Mouse (Mus musculus) A20 (cell line): ENCODE results near the gene U2af1.
A peak's percentile ranks its signal among the peaks of the same experiment; 100 is the strongest.
"Not testable (repeated sequence)": the region's sequence is repeated elsewhere in the genome, so short reads cannot be mapped to it uniquely, and the experiment has no call there.

Source experiments
- DNase-seq: peaks from one replicate; pipeline ENCODE4 v3.0.0-alpha.2; 2011; ENCODE audit warnings: low read depth, low spot score

Gene U2af1

DNA sequence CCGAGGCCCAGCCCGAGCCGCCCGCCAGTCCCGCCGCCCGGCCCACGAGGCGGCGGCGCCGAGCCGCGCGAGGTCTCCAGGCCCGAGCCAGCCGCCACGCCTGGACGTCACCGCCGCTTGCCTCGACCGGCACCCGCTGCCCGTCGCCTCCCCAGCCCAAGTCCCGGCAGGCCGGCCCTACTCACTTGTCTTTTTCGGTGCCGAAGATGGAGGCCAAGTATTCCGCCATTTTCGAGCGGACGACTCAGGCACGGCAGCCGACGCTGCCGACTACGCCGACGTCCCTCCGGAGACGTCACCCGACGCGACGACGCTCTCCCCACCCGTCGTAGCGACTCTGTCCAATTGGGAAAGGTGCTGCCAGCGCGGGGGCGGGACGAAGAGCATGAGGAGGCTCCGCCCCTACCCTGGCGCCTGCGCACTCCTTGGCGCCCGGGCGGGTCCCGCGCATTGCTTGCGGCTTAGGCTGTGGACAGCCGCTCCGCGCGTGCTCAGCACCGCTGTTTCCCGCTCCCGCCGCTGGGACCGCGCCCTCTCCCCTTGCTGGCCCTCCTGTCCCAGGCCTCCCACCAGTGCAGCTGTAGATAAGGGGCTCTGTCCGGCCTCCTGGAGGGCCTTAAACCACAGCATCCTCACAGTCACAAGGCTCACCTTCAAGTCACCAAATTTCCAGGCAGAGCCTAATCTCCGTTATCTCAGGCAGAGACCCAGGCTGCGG is at the start of gene U2af1:
Gene U2af1 (minus strand): TSS at position 425 of the 718 bp plus-strand sequence.
- DNase-seq = peak; percentile 98

DNA sequence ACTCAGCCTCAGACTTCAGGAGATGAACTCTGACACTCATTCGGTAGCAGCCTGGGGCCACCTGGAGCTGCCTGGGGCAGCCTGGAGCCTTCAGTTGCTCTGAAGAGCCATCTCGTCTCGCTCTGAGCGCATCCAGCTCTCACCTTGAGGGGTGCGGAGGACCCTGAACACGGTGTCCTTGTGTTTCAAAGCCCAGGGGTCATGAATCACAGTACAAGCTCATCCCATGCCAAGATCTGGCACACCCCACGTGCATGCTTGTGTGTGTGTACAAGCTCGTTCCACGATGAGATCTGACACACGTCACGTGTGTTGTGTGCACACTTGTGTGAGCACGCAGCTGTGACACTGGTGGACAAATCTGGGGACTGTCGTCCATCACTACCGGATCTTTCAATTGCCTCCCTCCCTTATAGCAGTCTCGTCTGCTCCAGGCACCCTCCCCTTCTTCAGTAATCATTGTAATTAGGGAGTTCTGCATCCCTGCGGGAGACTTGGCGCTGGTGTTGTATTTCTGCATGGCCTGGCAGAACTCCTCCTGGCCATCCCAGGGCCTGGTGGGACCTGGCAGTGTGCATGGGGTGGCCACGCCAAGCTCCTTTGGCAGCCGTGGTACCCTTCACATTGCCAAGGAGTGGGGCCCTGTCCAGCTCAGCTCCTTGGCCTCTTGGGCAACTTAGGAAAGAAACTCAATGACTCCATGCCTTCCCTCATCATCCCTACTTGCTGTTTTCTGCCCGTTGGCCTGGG is 46.8 kb upstream of the U2af1 start:
- no peak for DNase-seq

DNA sequence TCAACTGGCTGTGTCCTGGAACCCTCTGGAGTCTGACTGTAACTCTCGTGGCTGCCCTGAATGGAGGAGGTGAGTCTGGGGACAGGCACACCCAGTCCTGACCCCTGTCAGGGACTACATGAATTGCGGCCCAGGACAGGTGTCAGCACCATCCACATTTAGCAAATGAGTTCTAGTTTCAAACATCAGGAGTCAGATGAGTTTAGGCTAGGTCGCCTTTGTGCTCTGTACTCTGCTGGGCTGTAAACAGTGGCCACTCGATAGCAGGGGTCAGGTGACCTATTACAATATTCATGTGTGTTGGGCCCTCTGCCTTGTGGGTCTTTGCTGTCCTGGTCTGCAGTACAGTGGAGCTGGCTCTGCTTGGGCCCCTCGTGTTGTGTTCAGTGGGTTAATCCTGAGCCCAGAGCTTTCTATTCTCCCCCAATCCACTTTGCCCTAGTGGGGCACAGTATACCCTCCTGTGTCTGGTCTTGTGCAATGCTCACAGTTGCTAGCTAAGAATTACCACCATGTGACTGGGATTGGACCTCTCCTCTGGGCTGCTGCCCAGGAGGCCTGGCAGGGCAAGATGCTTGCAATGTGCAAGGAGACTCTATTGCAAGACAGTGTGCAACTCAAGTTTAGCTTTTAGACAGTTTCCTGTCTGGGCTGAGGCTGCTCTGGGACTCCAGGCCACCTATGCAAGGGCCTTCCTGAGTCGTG is 44.7 kb upstream of the U2af1 start:
- no peak for DNase-seq

DNA sequence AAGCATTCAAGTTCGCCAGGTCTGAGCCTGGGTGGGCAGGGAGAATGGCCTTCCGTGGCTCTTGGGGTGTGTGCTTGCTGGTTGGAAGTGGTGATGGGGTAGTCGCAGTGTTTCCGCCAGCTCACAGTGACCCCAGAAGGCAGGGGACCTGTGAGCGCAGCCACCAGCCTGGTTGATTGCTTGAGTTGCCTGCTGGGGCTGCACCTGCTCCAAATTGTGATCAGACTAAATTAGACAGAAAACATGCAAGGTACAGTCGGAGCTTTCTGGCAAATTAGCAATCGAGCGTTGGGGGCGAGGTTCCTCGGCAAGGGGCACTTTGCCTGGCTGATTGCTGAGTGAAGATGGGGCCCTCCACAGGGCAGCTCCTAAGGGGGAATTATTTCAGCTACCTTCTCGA is 39.7 kb upstream of the U2af1 start:
- DNase-seq = no peak

GRCm38 (mm10) chr17:31695356-31695755 is 36.7 kb upstream of the U2af1 start:
- DNase-seq = not testable (repeated sequence)

- no peak for DNase-seq
Observed at GRCm38 (mm10) chr17:31694949-31695348, 36.3 kb upstream of the U2af1 start.

GRCm38 (mm10) chr17:31694023-31694376 is 35.3 kb upstream of the U2af1 start:
- no peak for DNase-seq

- peak; percentile 54 for DNase-seq
Observed at GRCm38 (mm10) chr17:31693330-31694022, 34.8 kb upstream of the U2af1 start.

DNA sequence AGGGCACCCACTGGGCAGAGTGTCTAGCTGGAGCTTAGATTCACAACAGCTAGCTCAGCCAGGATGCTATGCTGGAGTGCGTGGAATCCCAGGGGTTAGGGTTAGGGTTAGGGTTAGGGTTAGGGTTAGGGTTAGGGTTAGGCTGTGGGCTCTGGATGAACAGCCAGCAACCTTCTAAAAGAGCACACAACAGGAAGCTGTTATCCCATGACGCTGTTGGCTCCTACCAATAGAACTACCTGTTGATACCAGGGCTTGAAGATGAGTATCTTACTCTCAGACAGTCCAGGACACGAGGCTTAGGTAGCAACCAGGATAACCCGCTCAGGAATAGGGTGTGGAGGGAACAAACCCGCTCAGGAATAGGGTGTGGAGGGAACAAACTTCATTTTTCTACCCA is 34.2 kb upstream of the U2af1 start:
- no peak for DNase-seq

DNA sequence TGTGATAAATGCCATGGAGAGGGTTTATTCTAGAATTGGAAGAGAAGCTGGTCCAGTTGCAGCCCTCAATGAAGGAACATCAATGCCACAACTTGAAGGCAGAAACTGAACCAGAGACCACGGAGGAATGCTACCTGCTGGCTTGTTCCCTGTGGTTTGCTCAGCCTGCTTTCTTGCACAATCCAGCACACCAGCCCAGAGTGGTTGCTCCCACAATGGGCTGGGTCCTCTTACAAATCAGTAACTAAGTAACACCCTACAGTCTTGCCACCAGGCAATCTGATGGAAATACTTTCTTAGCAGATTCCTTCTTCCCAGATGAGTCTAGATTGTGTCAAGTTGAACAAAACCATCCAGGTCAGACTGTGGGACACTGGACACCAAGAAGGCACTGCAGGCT is 30.9 kb upstream of the U2af1 start:
- DNase-seq = no peak

DNA sequence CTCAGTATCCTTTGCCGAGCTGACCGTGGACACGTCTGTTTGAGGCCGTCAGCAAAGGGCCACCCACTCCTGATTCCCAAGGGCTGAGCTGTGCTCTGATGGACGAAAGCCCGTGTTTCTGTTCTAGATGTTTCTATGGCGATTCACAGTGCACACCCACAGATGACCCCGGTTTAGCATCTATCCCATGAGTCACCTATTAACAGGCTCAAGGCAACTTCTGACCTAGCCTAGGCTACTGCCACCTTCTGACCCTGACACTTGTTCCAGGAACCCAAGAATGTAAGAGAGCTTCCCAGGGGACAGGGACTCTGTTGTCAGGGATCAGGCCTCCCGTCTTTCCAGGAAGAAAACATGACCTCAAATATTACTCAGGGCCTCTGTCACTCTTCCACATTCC is 29.4 kb upstream of the U2af1 start:
- DNase-seq = no peak

- DNase-seq = no peak
Observed at GRCm38 (mm10) chr17:31686225-31686564, 27.5 kb upstream of the U2af1 start.

DNA sequence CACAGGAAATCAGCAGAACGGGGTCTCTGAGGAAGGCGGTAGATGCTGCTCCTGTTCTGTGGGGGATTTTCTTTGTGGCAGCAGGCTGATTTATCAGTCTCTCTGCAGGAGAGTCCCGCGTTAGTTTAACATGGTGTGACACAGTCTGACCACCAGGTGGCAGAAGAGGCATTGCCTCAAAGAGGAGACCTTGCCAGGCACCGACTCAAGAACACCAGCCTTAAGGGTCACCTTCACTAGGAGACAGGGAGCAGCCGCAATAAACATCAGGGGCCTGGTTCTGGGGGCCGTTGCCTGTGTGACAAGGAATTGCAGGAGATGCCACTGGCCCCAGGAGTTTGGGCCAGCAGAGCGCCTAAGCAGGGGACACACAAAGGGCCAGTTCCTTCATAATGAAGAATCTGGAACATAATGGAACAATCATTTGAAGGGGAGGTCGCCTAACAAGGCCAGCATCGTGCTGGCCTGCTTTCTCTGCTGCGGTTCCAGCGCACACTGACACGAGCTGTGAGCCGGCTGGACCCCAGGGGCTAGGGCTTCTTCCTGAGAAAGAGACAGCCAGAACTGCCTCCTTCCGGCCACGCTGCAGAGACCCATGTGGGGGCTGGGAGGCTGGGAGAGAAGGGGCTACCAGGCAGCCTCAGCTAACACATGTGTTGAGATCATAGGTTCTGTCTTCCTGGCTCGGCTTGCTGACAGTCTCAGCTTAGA is 27.0 kb upstream of the U2af1 start:
- DNase-seq = peak; percentile 79

GRCm38 (mm10) chr17:31680450-31680849 is 21.8 kb upstream of the U2af1 start:
- no peak for DNase-seq

- no peak for DNase-seq
Observed at GRCm38 (mm10) chr17:31677507-31677906, 18.8 kb upstream of the U2af1 start, which contains the start of gene Cryaa. Gene Cryaa (plus strand): TSS chr17:31677807.

- no peak for DNase-seq
Observed at GRCm38 (mm10) chr17:31674426-31674825, 15.7 kb upstream of the U2af1 start.

- no peak for DNase-seq
Observed at GRCm38 (mm10) chr17:31672279-31672678, 13.6 kb upstream of the U2af1 start.

DNA sequence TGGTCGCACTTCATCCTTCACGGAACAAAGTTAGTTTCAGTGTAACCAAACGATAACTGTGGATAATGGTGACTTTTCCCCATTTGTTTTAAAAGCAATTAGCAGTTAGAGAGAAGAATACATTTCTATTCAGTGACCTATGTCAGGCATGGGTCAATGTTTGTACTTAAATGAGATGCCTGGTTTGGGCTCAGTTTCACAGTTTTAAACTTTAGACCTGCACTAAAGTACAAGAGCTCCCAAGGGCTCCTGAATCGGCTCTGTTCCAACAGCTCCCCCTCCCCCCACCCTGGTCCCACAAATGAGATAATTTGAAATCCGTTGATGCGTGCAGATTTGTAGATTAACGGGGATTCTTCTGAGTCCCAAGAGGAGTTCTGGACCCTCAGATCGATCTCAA is 13.0 kb upstream of the U2af1 start:
- DNase-seq = no peak

- DNase-seq = no peak
Observed at GRCm38 (mm10) chr17:31670163-31670562, 11.5 kb upstream of the U2af1 start.

DNA sequence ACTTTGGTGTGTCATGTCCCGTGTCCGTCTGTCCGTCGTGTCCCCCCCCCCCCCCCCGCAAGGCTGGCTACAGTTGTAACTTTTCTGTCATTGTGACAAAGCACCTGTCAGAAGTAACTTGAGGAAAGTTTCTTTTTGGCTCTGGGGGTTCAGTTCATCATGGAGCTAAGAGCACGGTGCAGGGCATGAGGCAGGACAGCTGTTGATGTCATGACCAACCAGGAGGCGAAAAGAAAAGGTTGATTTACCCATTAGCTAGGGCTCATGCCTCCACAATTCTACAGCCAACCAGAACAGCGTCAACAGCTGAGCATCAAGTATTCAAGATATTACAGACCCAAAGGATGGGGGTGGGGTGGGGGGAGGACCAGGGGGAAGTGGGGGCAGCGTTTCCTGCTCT is 9.6 kb upstream of the U2af1 start:
- no peak for DNase-seq

- DNase-seq = peak; percentile 84
Observed at GRCm38 (mm10) chr17:31664760-31665159, 6.1 kb upstream of the U2af1 start.
